Mouse (Mus musculus) kidney, adult 2 months (tissue): Measurements from ENCODE around the gene Hba-x.

Experiments
- CTCF ChIP-seq: fragments of 200-500 bp; conservative IDR thresholded peaks from 2 replicates; pipeline ENCODE4 v1.5.1; 2011; ENCODE audit warnings: low read depth, mild to moderate bottlenecking, control low read depth, low read length, moderate library complexity, mixed read lengths; ENCODE audit not compliant: insufficient read depth, insufficient read length
- POLR2A ChIP-seq: fragments of 200-500 bp; IDR thresholded peaks from one replicate; pipeline ENCODE4 v1.6.1; 2011; ENCODE audit warnings: low read depth, low read length, control low read depth

GRCm38 (mm10) chr11:32303455-32303854 lies 27.3 kb downstream of the Hba-x start:
- no peak for TF ChIP-seq CTCF
- no peak for TF ChIP-seq POLR2A
